Mouse (Mus musculus): ENCODE measurements around the gene Map3k1. TPM values are rescaled to one million over a fixed set of nuclear protein-coding genes. Genes with fewer than 3 reads are reported as not detected.

The Map3k1 gene
- polyA plus RNA-seq, 1 experiment from 2014 or later: 17.7 TPM

- 80% methylated on average over 7 of the region's 7 CpGs for WGBS
- H3K4me2 ChIP-seq (ENCODE audit: low read depth, low read length): no peak overlapping the region
- no peak overlapping the region for H3K4me3 ChIP-seq (ENCODE audit: low read depth, low read length)
- ATAC-seq (ENCODE audit: low read depth) (no peak), DNase-seq (ENCODE audit: low spot score) (no peak)
- H3K27ac ChIP-seq (replicated peaks; ENCODE audit: low read depth, low read length): no peak overlapping the region
- H3K9me3 ChIP-seq (ENCODE audit: control insufficient read depth, low read length): 0 out of 2 replicates have a peak, but pooled peaks cover 3% of the 10 kb centered on the region
- H3K36me3 ChIP-seq (ENCODE audit: control insufficient read depth, insufficient read depth, low read length): no peaks in the 10 kb centered on the region
- H3K4me1 ChIP-seq (ENCODE audit: control insufficient read depth, insufficient read depth, low read length): no peaks in the 10 kb centered on the region
- H3K27me3 ChIP-seq (replicated peaks; ENCODE audit: control insufficient read depth, insufficient read depth, low read length): no peaks in the 10 kb centered on the region
- no peak overlapping the region for H3K9ac ChIP-seq (ENCODE audit: low read depth, low read length)
Measured at GRCm38 (mm10) chr13:111817773-111818172, 9.0 kb upstream of the Map3k1 start.

DNA sequence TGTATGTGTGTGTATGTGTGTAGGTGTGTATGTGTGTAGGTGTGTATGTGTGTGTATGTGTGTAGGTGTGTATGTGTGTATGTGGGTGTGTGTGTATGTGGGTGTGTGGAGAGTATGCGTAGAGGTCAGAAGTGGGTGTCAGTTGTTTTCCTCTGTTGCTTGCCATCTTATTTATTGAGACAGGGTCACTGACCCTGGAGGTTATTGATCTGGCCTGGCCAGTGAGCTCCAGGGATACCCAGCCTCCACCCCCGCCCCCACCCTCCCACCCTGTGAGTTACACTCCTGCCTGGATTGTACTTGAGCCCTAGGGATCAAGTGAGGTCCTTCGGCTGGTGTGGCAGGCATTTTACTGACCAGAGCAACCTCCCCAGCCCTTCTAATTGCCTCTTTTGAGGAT is 7.6 kb upstream of the Map3k1 start:
- DNase-seq (ENCODE audit: low spot score): no peak
- no peak overlapping the region for H3K4me2 ChIP-seq (ENCODE audit: low read depth, low read length)
- H3K4me1 ChIP-seq (ENCODE audit: control insufficient read depth, insufficient read depth, low read length): no peaks in the 10 kb centered on the region
- H3K27me3 ChIP-seq (replicated peaks; ENCODE audit: control insufficient read depth, insufficient read depth, low read length): no peaks in the 10 kb centered on the region
- no peak overlapping the region for H3K27ac ChIP-seq (replicated peaks; ENCODE audit: low read depth, low read length)
- no peak for ATAC-seq (ENCODE audit: low read depth)
- 62% methylated on average over 3 of the region's 3 CpGs for WGBS
- 0 out of 2 replicates have a peak, but pooled peaks cover 3% of the 10 kb centered on the region for H3K9me3 ChIP-seq (ENCODE audit: control insufficient read depth, low read length)
- no peak overlapping the region for H3K9ac ChIP-seq (ENCODE audit: low read depth, low read length)
- no peaks in the 10 kb centered on the region for H3K36me3 ChIP-seq (ENCODE audit: control insufficient read depth, insufficient read depth, low read length)
- no peak overlapping the region for H3K4me3 ChIP-seq (ENCODE audit: low read depth, low read length)

DNA sequence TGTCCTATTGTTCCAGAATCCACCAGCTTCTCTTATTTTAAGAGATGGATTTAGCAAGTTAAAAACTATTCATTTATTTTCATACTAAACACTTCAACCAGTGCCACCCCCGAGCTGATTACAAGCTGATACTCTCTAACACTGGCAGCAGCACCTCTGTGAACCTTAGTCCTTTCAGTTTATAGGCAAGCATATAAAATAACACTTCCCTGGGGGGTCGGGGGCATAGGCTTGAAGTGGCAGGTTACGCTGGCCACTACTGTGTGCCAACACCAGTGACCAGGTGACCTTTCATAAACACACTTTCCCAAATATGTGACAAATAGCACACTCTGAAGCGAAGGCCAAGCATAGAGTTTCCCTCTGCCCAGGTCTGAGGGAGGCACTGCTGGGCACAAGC is 6.7 kb upstream of the Map3k1 start:
- H3K36me3 ChIP-seq (ENCODE audit: control insufficient read depth, insufficient read depth, low read length): no peaks in the 10 kb centered on the region
- no peak for ATAC-seq (ENCODE audit: low read depth)
- H3K4me3 ChIP-seq (ENCODE audit: low read depth, low read length): no peak overlapping the region
- H3K27me3 ChIP-seq (replicated peaks; ENCODE audit: control insufficient read depth, insufficient read depth, low read length): no peaks in the 10 kb centered on the region
- H3K27ac ChIP-seq (replicated peaks; ENCODE audit: low read depth, low read length): no peak overlapping the region
- no peak overlapping the region for H3K9ac ChIP-seq (ENCODE audit: low read depth, low read length)
- no peaks in the 10 kb centered on the region for H3K4me1 ChIP-seq (ENCODE audit: control insufficient read depth, insufficient read depth, low read length)
- no peak for DNase-seq (ENCODE audit: low spot score)
- no peak overlapping the region for H3K4me2 ChIP-seq (ENCODE audit: low read depth, low read length)
- WGBS: 94% methylated on average over 4 of the region's 4 CpGs
- 0 out of 2 replicates have a peak, but pooled peaks cover 3% of the 10 kb centered on the region for H3K9me3 ChIP-seq (ENCODE audit: control insufficient read depth, low read length)

DNA sequence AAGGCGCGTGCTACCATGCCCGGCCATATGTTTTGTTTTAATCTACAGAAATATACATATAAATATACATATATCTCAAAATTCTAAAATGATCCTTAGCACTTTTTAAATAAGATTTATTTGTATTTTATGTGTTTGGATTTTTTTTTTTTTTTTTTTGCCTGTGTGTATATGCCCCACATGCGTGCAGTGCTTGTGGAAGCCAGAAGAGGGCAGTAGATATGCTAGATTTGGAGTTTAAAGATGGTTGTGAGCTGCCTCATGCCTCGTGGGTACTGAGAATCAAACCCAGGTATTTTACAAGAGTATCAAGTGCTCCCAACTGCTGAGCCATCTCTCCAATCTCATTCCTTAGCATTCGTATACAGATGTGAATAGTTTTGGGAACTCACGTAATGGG is 6.2 kb upstream of the Map3k1 start:
- no peak overlapping the region for H3K4me2 ChIP-seq (ENCODE audit: low read depth, low read length)
- 96% methylated on average over 7 of the region's 7 CpGs for WGBS

DNA sequence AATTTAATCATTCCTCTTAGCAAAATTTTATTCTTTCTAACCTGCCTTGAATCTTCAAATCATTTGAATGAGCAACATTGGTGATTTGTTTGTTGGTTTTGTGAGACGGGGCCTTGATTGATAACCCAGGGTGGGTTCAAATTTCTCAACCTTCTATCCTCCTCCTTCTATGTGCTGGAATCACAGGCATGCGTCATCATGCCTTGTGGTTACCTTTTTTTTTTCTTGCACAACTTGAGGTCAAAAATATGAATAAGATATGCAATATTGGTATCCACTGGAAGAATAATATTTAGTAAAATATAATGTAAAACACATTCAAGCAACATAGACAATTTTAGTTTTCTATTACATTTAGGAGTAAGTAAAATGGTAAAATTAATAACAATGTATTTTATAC is 3.9 kb upstream of the Map3k1 start:
- Histone ChIP-seq H3K36me3 (ENCODE audit: control insufficient read depth, insufficient read depth, low read length) (no peaks in the 10 kb centered on the region), H3K4me3 (ENCODE audit: low read depth, low read length) (no peak overlapping the region), H3K4me2 (ENCODE audit: low read depth, low read length) (no peak overlapping the region), H3K9ac (ENCODE audit: low read depth, low read length) (no peak overlapping the region), H3K4me1 (ENCODE audit: control insufficient read depth, insufficient read depth, low read length) (no peaks in the 10 kb centered on the region), H3K27me3 (replicated peaks; ENCODE audit: control insufficient read depth, insufficient read depth, low read length) (no peaks in the 10 kb centered on the region), H3K27ac (replicated peaks; ENCODE audit: low read depth, low read length) (no peak overlapping the region), H3K9me3 (ENCODE audit: control insufficient read depth, low read length) (0 out of 2 replicates have a peak, but pooled peaks cover 3% of the 10 kb centered on the region)
- no peak for DNase-seq (ENCODE audit: low spot score)
- ATAC-seq (ENCODE audit: low read depth): no peak
- WGBS: 73% methylated on average over 2 of the region's 2 CpGs

More for the DNA sequence above, 6.2 kb upstream of the Map3k1 start:
- ATAC-seq (ENCODE audit: low read depth): no peak
- H3K4me3 ChIP-seq (ENCODE audit: low read depth, low read length): no peak overlapping the region
- no peaks in the 10 kb centered on the region for H3K27me3 ChIP-seq (replicated peaks; ENCODE audit: control insufficient read depth, insufficient read depth, low read length)
- H3K27ac ChIP-seq (replicated peaks; ENCODE audit: low read depth, low read length): no peak overlapping the region
- no peaks in the 10 kb centered on the region for H3K36me3 ChIP-seq (ENCODE audit: control insufficient read depth, insufficient read depth, low read length)
- no peaks in the 10 kb centered on the region for H3K4me1 ChIP-seq (ENCODE audit: control insufficient read depth, insufficient read depth, low read length)
- H3K9ac ChIP-seq (ENCODE audit: low read depth, low read length): no peak overlapping the region
- no peak for DNase-seq (ENCODE audit: low spot score)
- H3K9me3 ChIP-seq (ENCODE audit: control insufficient read depth, low read length): 0 out of 2 replicates have a peak, but pooled peaks cover 3% of the 10 kb centered on the region

DNA sequence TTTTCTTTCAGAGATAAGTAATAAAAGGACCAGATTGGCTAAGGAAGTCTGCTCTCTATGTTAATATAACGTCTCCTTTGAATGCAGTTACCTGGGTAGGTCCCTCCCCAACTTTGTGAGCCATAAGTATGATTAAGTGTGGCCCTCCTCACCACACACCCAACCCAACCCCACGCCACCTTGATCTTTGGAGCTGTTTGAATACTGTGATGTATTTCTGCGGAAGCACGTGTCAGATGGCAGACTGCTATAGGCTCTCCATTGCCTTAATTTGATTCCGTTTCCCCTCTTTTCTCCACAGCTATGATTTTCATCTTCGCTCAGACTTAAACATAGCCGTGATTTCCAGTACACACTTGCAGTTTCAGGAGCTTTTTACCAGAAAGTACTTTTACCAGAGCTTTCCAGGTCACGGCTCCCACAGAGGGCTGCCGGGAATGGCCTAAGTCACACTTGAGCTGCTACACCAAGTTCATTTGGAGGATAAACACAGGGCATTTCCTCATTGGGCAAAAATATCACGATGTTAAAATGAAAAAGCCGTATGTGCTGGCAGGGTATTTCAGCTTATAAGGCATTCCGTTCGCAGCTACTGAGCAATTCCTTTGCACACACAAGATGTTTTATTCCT is 2.3 kb upstream of the Map3k1 start:
- Histone ChIP-seq H3K4me3 (ENCODE audit: low read depth, low read length) (no peak overlapping the region), H3K9me3 (ENCODE audit: control insufficient read depth, low read length) (0 out of 2 replicates have a peak, but pooled peaks cover 3% of the 10 kb centered on the region), H3K9ac (ENCODE audit: low read depth, low read length) (no peak overlapping the region), H3K4me2 (ENCODE audit: low read depth, low read length) (no peak overlapping the region), H3K36me3 (ENCODE audit: control insufficient read depth, insufficient read depth, low read length) (no peaks in the 10 kb centered on the region), H3K27me3 (replicated peaks; ENCODE audit: control insufficient read depth, insufficient read depth, low read length) (no peaks in the 10 kb centered on the region), H3K4me1 (ENCODE audit: control insufficient read depth, insufficient read depth, low read length) (no peaks in the 10 kb centered on the region; the same call in 1 of the 2 replicates), H3K27ac (replicated peaks; ENCODE audit: low read depth, low read length) (no peak overlapping the region)
- ATAC-seq (ENCODE audit: low read depth) (no peak), DNase-seq (ENCODE audit: low spot score) (no peak)
- 83% methylated on average over 13 of the region's 13 CpGs for WGBS

DNA sequence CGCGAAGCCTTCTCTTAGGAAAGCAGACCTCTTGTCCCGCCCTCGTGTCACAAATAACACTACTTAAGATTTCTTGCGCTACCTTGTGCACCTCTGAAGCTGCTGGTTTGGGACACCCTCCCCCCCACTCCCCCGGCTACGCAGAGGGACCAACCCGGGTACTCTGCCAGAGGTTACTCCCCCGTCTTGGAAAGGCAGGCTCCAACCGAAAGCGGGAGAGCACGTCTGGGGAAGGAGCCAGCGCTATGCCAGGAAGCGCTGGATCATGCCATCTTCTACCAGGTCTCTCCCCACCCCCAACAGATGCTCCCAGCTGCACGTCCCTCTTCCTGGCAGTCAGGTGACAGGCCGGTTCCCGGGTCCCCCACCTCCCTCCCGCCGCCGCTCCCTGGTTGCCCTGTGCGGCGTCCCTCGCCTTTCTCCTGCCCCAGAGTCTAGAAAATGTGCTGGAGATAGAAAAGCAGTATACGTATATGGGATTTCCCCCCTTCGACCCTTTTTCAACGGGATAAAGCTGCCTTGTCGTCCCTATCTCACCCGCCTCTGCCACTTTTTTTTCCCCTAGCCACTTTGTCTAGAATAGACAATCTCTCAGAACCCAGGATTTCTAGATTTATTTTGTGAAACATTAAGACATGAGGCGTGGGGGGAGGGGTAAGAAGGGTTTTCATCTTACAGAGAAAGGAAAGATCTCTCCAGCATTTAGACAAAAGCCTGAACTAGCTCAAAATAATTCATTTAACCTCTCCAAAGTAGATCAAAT is 854 bp upstream of the Map3k1 start:
- H3K27me3 ChIP-seq (replicated peaks; ENCODE audit: control insufficient read depth, insufficient read depth, low read length): no peaks in the 10 kb centered on the region
- H3K27ac ChIP-seq (replicated peaks; ENCODE audit: low read depth, low read length): peak overlapping the region; percentile 95
- WGBS: under 1% methylated on average over 25 of the region's 29 CpGs
- DNase-seq (ENCODE audit: low spot score) (peak; percentile 70), ATAC-seq (ENCODE audit: low read depth) (peak; percentile 42)
- H3K9ac ChIP-seq (ENCODE audit: low read depth, low read length): peak overlapping the region; percentile 77
- peak overlapping the region; percentile 95 for H3K4me3 ChIP-seq (ENCODE audit: low read depth, low read length)
- H3K36me3 ChIP-seq (ENCODE audit: control insufficient read depth, insufficient read depth, low read length): no peaks in the 10 kb centered on the region
- H3K4me1 ChIP-seq (ENCODE audit: control insufficient read depth, insufficient read depth, low read length): peaks cover 13% of the 10 kb centered on the region
- peak overlapping the region; percentile 68 for H3K4me2 ChIP-seq (ENCODE audit: low read depth, low read length)
- no peaks in the 10 kb centered on the region for H3K9me3 ChIP-seq (ENCODE audit: control insufficient read depth, low read length)

DNA sequence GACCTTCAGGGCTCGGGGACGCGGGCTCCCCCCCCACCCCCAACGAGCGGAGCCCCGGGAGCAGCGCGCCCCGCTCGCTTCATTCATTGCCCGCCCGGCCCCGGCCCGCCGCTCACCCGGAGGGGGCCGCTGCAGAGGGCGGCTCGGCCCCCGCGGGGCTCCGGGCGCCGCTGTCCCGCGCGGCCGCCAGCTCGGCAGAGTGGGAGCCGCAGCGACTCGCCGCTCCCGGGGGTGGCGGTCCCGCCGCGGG is 481 bp downstream of the Map3k1 start:
- Histone ChIP-seq H3K27me3 (replicated peaks; ENCODE audit: control insufficient read depth, insufficient read depth, low read length) (no peaks in the 10 kb centered on the region), H3K36me3 (ENCODE audit: control insufficient read depth, insufficient read depth, low read length) (no peaks in the 10 kb centered on the region), H3K9me3 (ENCODE audit: control insufficient read depth, low read length) (no peaks in the 10 kb centered on the region), H3K4me2 (ENCODE audit: low read depth, low read length) (peak overlapping the region; percentile 68), H3K27ac (replicated peaks; ENCODE audit: low read depth, low read length) (peak overlapping the region; percentile 95), H3K4me1 (ENCODE audit: control insufficient read depth, insufficient read depth, low read length) (peaks cover 17% of the 10 kb centered on the region), H3K4me3 (ENCODE audit: low read depth, low read length) (peak overlapping the region; percentile 95), H3K9ac (ENCODE audit: low read depth, low read length) (peak overlapping the region; percentile 92)
- ATAC-seq (ENCODE audit: low read depth) (peak; percentile 55), DNase-seq (ENCODE audit: low spot score) (no peak)
- WGBS: 0% methylated on average over 5 of the region's 38 CpGs
